Mouse (Mus musculus) embryonic facial prominence, embryonic 14.5 days (tissue): ENCODE measurements around the gene Fancd2. TPM values are rescaled to one million over a fixed set of nuclear protein-coding genes. Genes with fewer than 3 reads are reported as not detected.

Experiments
- ATAC-seq: fragments of 200-750 bp; cut with Nextera tagmentation; 2 replicates; pipeline ENCODE4 v1.8.0; 2017; ENCODE audit warnings: low read depth, moderate number of reproducible peaks, moderate TSS enrichment
- DNase-seq: peaks from one replicate; pipeline ENCODE4 v3.0.0-alpha.2; 2015; ENCODE audit warnings: low spot score
- H3K27ac ChIP-seq: fragments of 300-500 bp; sonication (generic); replicated peaks from 2 replicates; pipeline ENCODE4 v1.5.1; 2014; ENCODE audit warnings: low read depth, mild to moderate bottlenecking, low read length, moderate library complexity
- H3K27me3 ChIP-seq: fragments of 300-500 bp; sonication (generic); replicated peaks from 2 replicates; pipeline ENCODE4 v1.6.1; 2014; ENCODE audit warnings: low read length; ENCODE audit not compliant: control insufficient read depth, insufficient read depth
- H3K36me3 ChIP-seq: fragments of 300-500 bp; sonication (generic); 2 replicates; pipeline ENCODE4 v1.6.1; 2014; ENCODE audit warnings: low read length, mixed read lengths; ENCODE audit not compliant: control insufficient read depth, insufficient read depth
- H3K4me1 ChIP-seq: fragments of 300-500 bp; sonication (generic); 2 replicates; pipeline ENCODE4 v1.6.1; 2014; ENCODE audit warnings: antibody characterized with exemption, low read length; ENCODE audit not compliant: control insufficient read depth, insufficient read depth
- H3K4me2 ChIP-seq: fragments of 300-500 bp; sonication (generic); 2 replicates; pipeline ENCODE4 v1.6.1; 2014; ENCODE audit warnings: low read depth, mild to moderate bottlenecking, low read length, moderate library complexity, mixed read lengths
- H3K4me3 ChIP-seq: fragments of 300-500 bp; sonication (generic); 2 replicates; pipeline ENCODE4 v1.5.1; 2014; ENCODE audit warnings: low read depth, mild to moderate bottlenecking, low read length
- H3K9ac ChIP-seq: fragments of 300-500 bp; sonication (generic); 2 replicates; pipeline ENCODE4 v1.6.1; 2014; ENCODE audit warnings: low read depth, mild to moderate bottlenecking, low read length, moderate library complexity, mixed read lengths
- H3K9me3 ChIP-seq: fragments of 300-500 bp; sonication (generic); 2 replicates; pipeline ENCODE4 v1.6.1; 2016; ENCODE audit warnings: low read length; ENCODE audit not compliant: control insufficient read depth
- WGBS: fragments of 180-500 bp; shearing (Covaris S2); extraction: QIAGEN DNeasy Blood & Tissue Kit; methylation state at CpG from one replicate; pipeline ENCODE4 v1.1.7; 2014; 5-methylcytosine and 5-hydroxymethylcytosine counted together
- polyA plus RNA-seq: library from polyadenylated mRNA; unstranded; fragments of >200 nt; fragmentation: Nextera tagmentation; extraction: Ambion mirVana; gene quantifications from 2 replicates; pipeline ENCODE4 v1.2.1, GENCODE M21; 2014

Fancd2 gene
- polyA plus RNA-seq, 1 experiment from 2014 or later = 7.5 TPM

- no peaks in the 10 kb centered on the region for H3K36me3 ChIP-seq
- ATAC-seq (no peak), DNase-seq (no peak)
- H3K9me3 ChIP-seq = no peaks in the 10 kb centered on the region
- 83% methylated on average over 4 of the region's 4 CpGs for WGBS
- H3K4me2 ChIP-seq = no peak overlapping the region
- H3K4me1 ChIP-seq = no peaks in the 10 kb centered on the region
- H3K27me3 ChIP-seq = no peaks in the 10 kb centered on the region
- H3K9ac ChIP-seq = no peak overlapping the region
- no peak overlapping the region for H3K4me3 ChIP-seq
- H3K27ac ChIP-seq = no peak overlapping the region
These were observed 66.5 kb downstream of the Fancd2 start for GRCm38 (mm10) chr6:113597945-113598344.

- no peaks in the 10 kb centered on the region for H3K9me3 ChIP-seq
- peak; percentile 9 for DNase-seq
- no peaks in the 10 kb centered on the region for H3K4me1 ChIP-seq
- no peak overlapping the region for H3K4me3 ChIP-seq
- H3K27me3 ChIP-seq = no peaks in the 10 kb centered on the region
- H3K36me3 ChIP-seq = no peaks in the 10 kb centered on the region
- no peak overlapping the region for H3K27ac ChIP-seq
- H3K9ac ChIP-seq = no peak overlapping the region
- no peak overlapping the region for H3K4me2 ChIP-seq
- 72% methylated on average over 5 of the region's 5 CpGs for WGBS
- ATAC-seq = no peak
These were observed 68.4 kb downstream of the Fancd2 start for GRCm38 (mm10) chr6:113599833-113600232.

- DNase-seq = no peak
These were observed 69.2 kb downstream of the Fancd2 start, which contains the start of gene Fancd2os for GRCm38 (mm10) chr6:113600543-113601139. Fancd2os (minus strand) TSS chr6:113600715.

GRCm38 (mm10) chr6:113602821-113603220 is 71.3 kb downstream of the Fancd2 start:
- Histone ChIP-seq H3K4me3 (no peak overlapping the region), H3K27ac (no peak overlapping the region), H3K9me3 (no peaks in the 10 kb centered on the region), H3K27me3 (no peaks in the 10 kb centered on the region), H3K4me2 (no peak overlapping the region), H3K4me1 (peaks cover 10% of the 10 kb centered on the region), H3K36me3 (0 out of 2 replicates have a peak, but pooled peaks cover 4% of the 10 kb centered on the region), H3K9ac (no peak overlapping the region)
- DNase-seq = no peak
- ATAC-seq = no peak
- WGBS = 91% methylated on average over 6 of the region's 6 CpGs

More at GRCm38 (mm10) chr6:113600543-113601139, 69.2 kb downstream of the Fancd2 start, which contains the start of gene Fancd2os:
- Histone ChIP-seq H3K36me3 (no peaks in the 10 kb centered on the region), H3K27me3 (no peaks in the 10 kb centered on the region), H3K4me1 (peaks cover 3% of the 10 kb centered on the region), H3K4me3 (no peak within 1 kb of the TSS), H3K9me3 (no peaks in the 10 kb centered on the region), H3K27ac (no peak within 1 kb of the TSS), H3K4me2 (0 out of 2 replicates have a peak within 1 kb of the TSS, but pooled peaks have one; percentile 18), H3K9ac (no peak within 1 kb of the TSS)
- WGBS = 48% methylated on average over 23 of the region's 23 CpGs
- no peak for ATAC-seq

GRCm38 (mm10) chr6:113603993-113604392 is 72.5 kb downstream of the Fancd2 start:
- H3K36me3 ChIP-seq = peaks cover 10% of the 10 kb centered on the region; the same call in 1 of the 2 replicates
- peaks cover 10% of the 10 kb centered on the region for H3K4me1 ChIP-seq
- H3K4me2 ChIP-seq = peak overlapping the region; percentile 77
- H3K27me3 ChIP-seq = no peaks in the 10 kb centered on the region
- 52% methylated on average over 12 of the region's 12 CpGs for WGBS
- ATAC-seq (no peak; the same call in 1 of the 2 replicates), DNase-seq (no peak)
- peak overlapping the region; percentile 90 for H3K9ac ChIP-seq
- peak overlapping the region; percentile 94 for H3K4me3 ChIP-seq
- H3K27ac ChIP-seq = peak overlapping the region; percentile 82; the same call in 1 of the 2 replicates
- H3K9me3 ChIP-seq = no peaks in the 10 kb centered on the region

GRCm38 (mm10) chr6:113604432-113605223 is 73.1 kb downstream of the Fancd2 start, which contains the start of gene Brk1:
Brk1 (plus strand) TSS chr6:113604772.
- under 1% methylated on average over 35 of the region's 65 CpGs for WGBS
- H3K4me1 ChIP-seq = peaks cover 10% of the 10 kb centered on the region
- peaks cover 10% of the 10 kb centered on the region; the same call in 1 of the 2 replicates for H3K36me3 ChIP-seq
- ATAC-seq (peak; percentile 96), DNase-seq (peak; percentile 94)
- H3K27me3 ChIP-seq = no peaks in the 10 kb centered on the region
- H3K4me3 ChIP-seq = peak within 1 kb of the TSS; percentile 94
- no peaks in the 10 kb centered on the region for H3K9me3 ChIP-seq
- peak within 1 kb of the TSS; percentile 77 for H3K4me2 ChIP-seq
- H3K9ac ChIP-seq = peak within 1 kb of the TSS; percentile 90
- peak within 1 kb of the TSS; percentile 82 for H3K27ac ChIP-seq

- Histone ChIP-seq H3K36me3 (peaks cover 10% of the 10 kb centered on the region; the same call in 1 of the 2 replicates), H3K9me3 (no peaks in the 10 kb centered on the region), H3K27ac (peak overlapping the region; percentile 82), H3K4me3 (peak overlapping the region; percentile 94), H3K27me3 (no peaks in the 10 kb centered on the region), H3K9ac (peak overlapping the region; percentile 90), H3K4me1 (peaks cover 10% of the 10 kb centered on the region), H3K4me2 (peak overlapping the region; percentile 77)
- ATAC-seq (no peak), DNase-seq (no peak)
- WGBS = 4% methylated on average over 10 of the region's 10 CpGs
These were observed 73.7 kb downstream of the Fancd2 start for GRCm38 (mm10) chr6:113605224-113605545.

- H3K9me3 ChIP-seq = no peaks in the 10 kb centered on the region
These were observed 77.4 kb downstream of the Fancd2 start for GRCm38 (mm10) chr6:113608871-113609270.

More at GRCm38 (mm10) chr6:113608871-113609270, 77.4 kb downstream of the Fancd2 start:
- H3K4me2 ChIP-seq = no peak overlapping the region
- H3K27ac ChIP-seq = no peak overlapping the region
- H3K4me3 ChIP-seq = no peak overlapping the region
- DNase-seq = no peak
- H3K4me1 ChIP-seq = peaks cover 10% of the 10 kb centered on the region
- H3K9ac ChIP-seq = no peak overlapping the region
- ATAC-seq = no peak
- 63% methylated on average over 6 of the region's 6 CpGs for WGBS
- H3K27me3 ChIP-seq = no peaks in the 10 kb centered on the region
- H3K36me3 ChIP-seq = peaks cover 29% of the 10 kb centered on the region
